Mouse (Mus musculus) embryonic facial prominence, embryonic 14.5 days (tissue): Measurements from ENCODE around the gene Pold1. TPM values are rescaled to one million over a fixed set of nuclear protein-coding genes. Genes with fewer than 3 reads are reported as not detected.

ENCODE experiments used
- ATAC-seq: fragments of 200-750 bp; cut with Nextera tagmentation; 2 replicates; pipeline ENCODE4 v1.8.0; 2017; ENCODE audit warnings: low read depth, moderate number of reproducible peaks, moderate TSS enrichment
- DNase-seq: peaks from one replicate; pipeline ENCODE4 v3.0.0-alpha.2; 2015; ENCODE audit warnings: low spot score
- H3K27ac ChIP-seq: fragments of 300-500 bp; sonication (generic); replicated peaks from 2 replicates; pipeline ENCODE4 v1.5.1; 2014; ENCODE audit warnings: low read depth, mild to moderate bottlenecking, low read length, moderate library complexity
- H3K27me3 ChIP-seq: fragments of 300-500 bp; sonication (generic); replicated peaks from 2 replicates; pipeline ENCODE4 v1.6.1; 2014; ENCODE audit warnings: low read length; ENCODE audit not compliant: control insufficient read depth, insufficient read depth
- H3K36me3 ChIP-seq: fragments of 300-500 bp; sonication (generic); 2 replicates; pipeline ENCODE4 v1.6.1; 2014; ENCODE audit warnings: low read length, mixed read lengths; ENCODE audit not compliant: control insufficient read depth, insufficient read depth
- H3K4me1 ChIP-seq: fragments of 300-500 bp; sonication (generic); 2 replicates; pipeline ENCODE4 v1.6.1; 2014; ENCODE audit warnings: antibody characterized with exemption, low read length; ENCODE audit not compliant: control insufficient read depth, insufficient read depth
- H3K4me2 ChIP-seq: fragments of 300-500 bp; sonication (generic); 2 replicates; pipeline ENCODE4 v1.6.1; 2014; ENCODE audit warnings: low read depth, mild to moderate bottlenecking, low read length, moderate library complexity, mixed read lengths
- H3K4me3 ChIP-seq: fragments of 300-500 bp; sonication (generic); 2 replicates; pipeline ENCODE4 v1.5.1; 2014; ENCODE audit warnings: low read depth, mild to moderate bottlenecking, low read length
- H3K9ac ChIP-seq: fragments of 300-500 bp; sonication (generic); 2 replicates; pipeline ENCODE4 v1.6.1; 2014; ENCODE audit warnings: low read depth, mild to moderate bottlenecking, low read length, moderate library complexity, mixed read lengths
- H3K9me3 ChIP-seq: fragments of 300-500 bp; sonication (generic); 2 replicates; pipeline ENCODE4 v1.6.1; 2016; ENCODE audit warnings: low read length; ENCODE audit not compliant: control insufficient read depth
- WGBS: fragments of 180-500 bp; shearing (Covaris S2); extraction: QIAGEN DNeasy Blood & Tissue Kit; methylation state at CpG from one replicate; pipeline ENCODE4 v1.1.7; 2014; 5-methylcytosine and 5-hydroxymethylcytosine counted together
- polyA plus RNA-seq: library from polyadenylated mRNA; unstranded; fragments of >200 nt; fragmentation: Nextera tagmentation; extraction: Ambion mirVana; gene quantifications from 2 replicates; pipeline ENCODE4 v1.2.1, GENCODE M21; 2014

The Pold1 gene
- polyA plus RNA-seq, result 57.9 and 64.1 TPM in 2 replicates

DNA sequence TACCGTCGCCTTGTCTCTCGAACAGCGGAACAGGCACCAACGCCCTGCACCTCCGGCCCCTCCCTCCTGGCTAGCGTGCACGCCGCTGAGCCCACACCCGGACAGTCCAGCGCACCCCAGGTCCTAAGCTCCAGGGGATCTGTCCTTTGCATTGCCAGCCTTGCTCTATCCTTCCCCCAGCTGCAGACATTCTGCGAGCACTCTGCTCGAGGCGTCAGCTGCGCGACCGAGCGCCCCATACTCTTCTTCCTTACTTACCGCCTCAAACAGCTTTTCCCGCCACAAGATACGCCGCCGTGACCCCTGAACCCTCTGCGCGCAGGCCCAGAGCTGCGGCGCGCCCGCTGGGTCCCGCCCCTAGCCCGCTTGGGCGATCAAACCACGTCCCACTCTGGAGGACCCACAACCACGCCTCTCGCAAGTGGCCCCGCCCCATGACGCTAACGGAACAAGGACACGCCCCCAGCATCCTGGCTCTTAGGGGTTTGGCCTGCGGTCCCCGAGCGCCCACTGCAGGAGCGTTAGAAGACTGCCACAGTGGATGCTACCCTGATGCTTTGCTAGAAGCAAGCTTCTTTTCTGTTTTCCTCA, at the start of gene Pold1:
Gene Pold1 (minus strand): TSS at position 353 of the 591 bp plus-strand sequence.
- ATAC-seq (peak; percentile 95), DNase-seq (peak; percentile 100)
- Histone ChIP-seq H3K4me3 (peak within 1 kb of the TSS; percentile 70), H3K27ac (peak within 1 kb of the TSS; percentile 84), H3K4me2 (peak within 1 kb of the TSS; percentile 72), H3K27me3 (no peaks in the 10 kb centered on the region), H3K36me3 (peaks cover 31% of the 10 kb centered on the region), H3K9me3 (no peaks in the 10 kb centered on the region), H3K9ac (peak within 1 kb of the TSS; percentile 71), H3K4me1 (peaks cover 20% of the 10 kb centered on the region)
- under 1% methylated on average over 43 of the region's 43 CpGs for WGBS

DNA sequence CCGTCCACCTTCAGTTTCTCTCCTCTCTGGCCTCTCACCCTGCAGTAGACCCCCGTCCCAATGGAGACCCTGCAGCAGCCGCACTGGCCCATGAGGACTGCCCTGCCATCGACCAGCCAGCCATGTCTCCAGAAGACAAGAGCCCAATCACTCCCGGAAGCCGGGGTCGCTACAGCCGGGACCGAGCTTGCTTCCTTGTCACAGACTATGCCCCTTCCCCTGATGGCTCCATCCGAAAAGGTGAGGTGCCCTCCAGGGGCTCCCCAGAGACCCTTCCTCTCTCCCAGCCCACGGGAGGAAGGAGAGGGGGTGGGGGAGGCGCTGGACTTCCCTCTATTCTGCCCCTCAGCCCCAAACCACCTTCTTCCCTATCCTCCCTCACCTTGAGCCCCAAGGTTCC, 49.7 kb upstream of the Pold1 start:
- ATAC-seq (no peak), DNase-seq (no peak)
- H3K4me1 ChIP-seq, result peaks cover 10% of the 10 kb centered on the region
- H3K4me3 ChIP-seq, result no peak overlapping the region
- H3K27ac ChIP-seq, result no peak overlapping the region
- H3K9ac ChIP-seq, result no peak overlapping the region
- no peaks in the 10 kb centered on the region for H3K36me3 ChIP-seq
- peaks cover 27% of the 10 kb centered on the region for H3K27me3 ChIP-seq
- H3K9me3 ChIP-seq, result no peaks in the 10 kb centered on the region
- no peak overlapping the region for H3K4me2 ChIP-seq
- WGBS, result 83% methylated on average over 11 of the region's 12 CpGs

DNA sequence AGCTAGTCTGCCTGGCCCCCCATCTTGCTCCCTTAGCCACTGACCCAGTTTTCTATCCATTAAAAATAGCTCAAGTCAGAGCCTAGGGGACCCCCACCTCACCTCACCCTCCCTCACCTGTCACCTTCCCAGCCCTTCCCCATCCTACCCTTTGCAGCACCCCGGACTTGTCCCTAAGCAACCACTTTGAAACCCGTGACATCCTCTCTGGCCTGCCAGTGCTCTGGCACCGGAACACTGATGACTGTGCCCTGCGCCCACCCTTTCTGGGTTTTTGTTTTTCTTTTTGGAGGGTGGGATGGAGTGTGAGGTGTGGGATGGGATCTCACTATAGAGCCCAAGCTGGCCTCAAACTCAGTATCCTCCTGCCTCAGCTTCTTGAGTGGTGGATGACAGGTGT, 49.0 kb upstream of the Pold1 start:
- DNase-seq (no peak), ATAC-seq (no peak)
- Histone ChIP-seq H3K4me1 (peaks cover 10% of the 10 kb centered on the region), H3K36me3 (no peaks in the 10 kb centered on the region), H3K4me2 (no peak overlapping the region), H3K9ac (no peak overlapping the region), H3K27ac (no peak overlapping the region), H3K9me3 (no peaks in the 10 kb centered on the region), H3K27me3 (peaks cover 27% of the 10 kb centered on the region), H3K4me3 (no peak overlapping the region)
- 86% methylated on average over 4 of the region's 4 CpGs for WGBS

DNA sequence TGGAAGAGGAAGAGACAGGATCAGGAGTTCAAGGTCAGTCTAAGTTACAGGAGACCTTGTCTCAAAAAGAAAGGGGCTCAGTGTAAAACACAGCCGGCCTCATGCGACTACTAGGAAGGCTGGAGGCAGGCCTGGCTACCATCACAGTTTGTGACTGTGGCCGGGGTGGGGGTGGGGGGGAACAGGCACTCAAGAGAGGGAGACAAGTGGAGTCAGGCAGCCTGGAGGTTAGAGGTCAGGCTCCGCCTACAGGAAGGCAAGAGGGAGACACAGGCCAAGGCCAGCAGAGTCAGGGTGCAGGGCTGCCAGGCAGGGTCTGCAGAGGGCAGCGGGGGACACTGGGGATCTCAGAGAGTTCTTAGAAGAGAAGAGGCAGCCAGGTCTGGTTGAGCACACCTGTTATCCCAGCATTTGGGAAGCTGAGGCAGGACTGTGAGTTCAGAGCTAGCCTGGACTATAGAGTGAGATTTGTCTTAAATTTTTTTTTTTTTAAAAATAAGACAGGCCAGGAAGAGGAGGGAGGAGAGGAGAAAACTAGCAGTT, 48.4 kb upstream of the Pold1 start:
- Histone ChIP-seq H3K4me3 (no peak overlapping the region), H3K27ac (no peak overlapping the region), H3K9ac (no peak overlapping the region), H3K4me1 (peaks cover 10% of the 10 kb centered on the region), H3K9me3 (no peaks in the 10 kb centered on the region), H3K36me3 (no peaks in the 10 kb centered on the region), H3K4me2 (no peak overlapping the region), H3K27me3 (peaks cover 27% of the 10 kb centered on the region)
- ATAC-seq (no peak), DNase-seq (no peak)
- 41% methylated on average over 5 of the region's 5 CpGs for WGBS

DNA sequence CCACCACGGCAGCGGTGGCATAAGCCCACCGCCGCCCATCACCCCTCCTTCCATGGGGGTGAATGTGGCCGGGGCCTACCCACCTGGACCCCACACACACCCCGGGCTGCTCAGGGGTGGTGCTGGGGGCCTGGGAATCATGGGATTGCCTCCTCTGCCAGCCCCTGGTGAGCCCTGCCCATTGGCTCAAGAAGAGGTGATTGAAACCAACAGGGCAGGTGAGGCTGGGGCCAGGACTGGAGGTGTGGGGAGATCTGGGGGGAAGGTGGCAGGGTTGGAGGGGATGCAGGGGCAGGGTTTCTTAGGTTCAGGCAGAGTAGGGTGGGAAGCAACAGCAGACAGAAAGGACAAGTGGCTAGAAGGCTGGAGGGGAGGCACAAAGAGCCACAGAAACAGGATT, 47.4 kb upstream of the Pold1 start:
- Histone ChIP-seq H3K4me1 (peaks cover 16% of the 10 kb centered on the region), H3K4me3 (no peak overlapping the region), H3K27me3 (peaks cover 28% of the 10 kb centered on the region), H3K27ac (no peak overlapping the region), H3K4me2 (no peak overlapping the region), H3K9ac (no peak overlapping the region), H3K9me3 (no peaks in the 10 kb centered on the region), H3K36me3 (no peaks in the 10 kb centered on the region)
- ATAC-seq (no peak), DNase-seq (no peak)
- 95% methylated on average over 6 of the region's 6 CpGs for WGBS

DNA sequence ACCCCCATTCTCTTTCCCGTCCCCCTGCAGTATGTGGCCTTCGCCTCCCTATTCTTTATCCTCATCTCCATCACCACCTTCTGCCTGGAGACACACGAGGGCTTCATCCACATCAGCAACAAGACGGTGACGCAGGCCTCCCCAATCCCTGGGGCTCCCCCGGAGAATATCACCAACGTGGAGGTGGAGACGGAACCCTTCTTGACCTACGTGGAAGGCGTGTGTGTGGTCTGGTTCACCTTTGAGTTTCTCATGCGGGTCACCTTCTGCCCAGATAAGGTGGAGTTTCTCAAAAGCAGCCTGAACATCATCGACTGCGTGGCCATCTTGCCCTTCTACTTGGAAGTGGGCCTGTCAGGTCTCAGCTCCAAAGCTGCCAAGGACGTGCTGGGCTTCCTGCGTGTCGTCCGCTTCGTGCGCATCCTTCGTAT, 46.5 kb upstream of the Pold1 start:
- WGBS, result 92% methylated on average over 20 of the region's 20 CpGs
- Histone ChIP-seq H3K27me3 (peaks cover 31% of the 10 kb centered on the region), H3K27ac (no peak overlapping the region), H3K36me3 (no peaks in the 10 kb centered on the region), H3K4me1 (peaks cover 16% of the 10 kb centered on the region), H3K4me3 (no peak overlapping the region), H3K9ac (no peak overlapping the region), H3K9me3 (no peaks in the 10 kb centered on the region), H3K4me2 (no peak overlapping the region)
- ATAC-seq, result no peak
- DNase-seq, result no peak

DNA sequence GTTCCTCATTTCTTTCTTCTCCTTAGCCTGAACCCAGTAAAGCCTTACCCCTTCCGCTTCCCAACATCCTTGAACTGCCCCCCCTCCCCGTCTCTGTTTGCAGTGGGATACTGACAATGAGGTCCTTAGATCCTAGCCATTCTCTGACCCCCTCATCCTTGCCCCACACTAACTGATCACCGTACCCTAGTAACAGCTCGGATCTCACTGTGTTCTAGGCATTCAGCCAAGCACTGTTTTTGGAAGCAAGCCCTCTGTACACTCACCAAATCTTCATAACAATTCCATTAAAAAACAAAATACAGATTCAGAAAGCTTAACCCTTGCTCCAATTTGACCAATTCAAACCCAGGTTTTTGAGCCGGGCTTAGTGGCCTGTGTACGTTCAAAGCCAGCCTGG, 45.6 kb upstream of the Pold1 start:
- no peak overlapping the region for H3K27ac ChIP-seq
- H3K4me3 ChIP-seq, result no peak overlapping the region
- no peak overlapping the region for H3K9ac ChIP-seq
- H3K4me2 ChIP-seq, result peak overlapping the region; percentile 34
- H3K27me3 ChIP-seq, result peaks cover 38% of the 10 kb centered on the region
- WGBS, result 51% methylated on average over 6 of the region's 6 CpGs
- DNase-seq (no peak), ATAC-seq (no peak)
- no peaks in the 10 kb centered on the region for H3K36me3 ChIP-seq
- peaks cover 21% of the 10 kb centered on the region for H3K4me1 ChIP-seq
- no peaks in the 10 kb centered on the region for H3K9me3 ChIP-seq

DNA sequence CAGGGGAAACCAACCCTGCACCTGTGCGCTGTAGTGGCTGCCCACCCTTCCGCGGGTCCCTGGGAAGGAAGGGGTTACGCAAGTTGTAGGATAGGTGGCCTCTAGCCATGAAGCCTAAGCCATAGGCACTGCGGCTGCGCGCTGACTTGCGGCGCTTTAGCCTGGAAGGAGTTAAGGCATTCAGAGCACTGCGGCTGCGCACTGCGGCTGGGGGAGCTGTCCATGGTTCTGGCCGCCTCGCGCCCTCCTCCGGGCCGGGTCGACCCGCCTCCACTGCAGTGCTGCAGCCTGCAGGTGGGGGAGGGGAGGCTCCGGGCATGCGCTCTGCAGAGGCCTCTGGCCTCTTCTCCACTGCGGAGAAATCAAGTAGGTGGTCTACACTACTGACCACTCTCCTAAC, 45.1 kb upstream of the Pold1 start:
- peaks cover 41% of the 10 kb centered on the region for H3K27me3 ChIP-seq
- 0 out of 2 replicates have a peak overlapping the region, but pooled peaks have one; percentile 10 for H3K4me3 ChIP-seq
- peak overlapping the region; percentile 34 for H3K4me2 ChIP-seq
- no peaks in the 10 kb centered on the region for H3K9me3 ChIP-seq
- no peak overlapping the region for H3K9ac ChIP-seq
- DNase-seq, result peak; percentile 78
- H3K27ac ChIP-seq, result no peak overlapping the region
- H3K4me1 ChIP-seq, result peaks cover 21% of the 10 kb centered on the region
- whole genome bisulfite sequencing, result 0% methylated on average over 15 of the region's 22 CpGs
- peak; percentile 20 for ATAC-seq
- no peaks in the 10 kb centered on the region for H3K36me3 ChIP-seq

DNA sequence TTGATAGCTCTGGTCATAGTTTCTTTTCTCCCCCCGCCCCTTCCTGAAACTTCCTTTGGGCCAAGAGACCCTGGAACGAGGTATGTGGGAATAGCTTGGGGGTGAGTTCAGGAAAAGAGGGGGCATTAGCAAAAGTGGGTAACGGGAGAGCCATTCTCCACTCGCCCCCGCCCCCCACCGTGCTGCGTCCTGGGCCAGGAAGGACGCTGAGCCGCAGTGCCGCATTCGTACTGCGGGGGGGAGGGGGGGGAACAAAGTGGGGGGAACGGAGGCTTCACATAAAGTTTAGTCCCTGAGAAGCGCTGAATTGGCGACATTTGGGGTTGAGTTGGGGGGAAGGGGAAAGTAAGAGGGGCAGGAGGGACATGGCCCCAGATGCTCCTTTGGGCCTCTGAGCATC, 44.4 kb upstream of the Pold1 start:
- WGBS, result 2% methylated on average over 14 of the region's 15 CpGs
- DNase-seq (no peak), ATAC-seq (no peak)
- H3K36me3 ChIP-seq, result no peaks in the 10 kb centered on the region
- H3K4me1 ChIP-seq, result peaks cover 27% of the 10 kb centered on the region
- no peak overlapping the region for H3K9ac ChIP-seq
- H3K4me2 ChIP-seq, result no peak overlapping the region
- no peak overlapping the region for H3K4me3 ChIP-seq
- H3K27ac ChIP-seq, result no peak overlapping the region
- no peaks in the 10 kb centered on the region for H3K9me3 ChIP-seq
- peaks cover 46% of the 10 kb centered on the region for H3K27me3 ChIP-seq
